Mouse (Mus musculus): ENCODE results near the gene Syt3. TPM values are rescaled to one million over a fixed set of nuclear protein-coding genes. Genes with fewer than 3 reads are reported as not detected.

Gene Syt3
- polyA plus RNA-seq, 1 experiment from 2014 or later: 1.5 TPM

DNA sequence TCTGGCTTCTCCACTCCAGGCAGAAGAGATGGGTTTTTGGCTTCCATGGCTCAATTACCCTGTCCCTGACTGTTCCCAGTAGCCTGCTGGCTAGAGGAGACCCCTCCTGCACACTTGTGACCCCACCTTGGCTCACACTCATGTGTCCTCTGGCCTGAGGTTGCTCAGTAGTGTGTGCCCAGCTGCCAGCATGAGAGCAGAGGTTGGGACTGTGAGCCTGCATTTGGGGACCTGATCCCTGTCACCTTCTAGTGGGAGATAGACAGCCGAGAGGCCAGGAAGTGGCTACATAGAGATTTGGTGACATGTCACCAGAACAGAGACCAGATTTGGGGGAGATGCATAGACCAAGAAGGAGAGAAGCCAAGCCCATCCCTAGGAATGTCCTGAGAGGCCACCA, 53.3 kb downstream of the Syt3 start:
- Histone ChIP-seq H3K4me3 (replicated peaks; ENCODE audit: low read length) (no peak overlapping the region), H3K27me3 (ENCODE audit: control insufficient read depth, insufficient read depth, low read length) (peaks cover 30% of the 10 kb centered on the region), H3K9me3 (replicated peaks; ENCODE audit: control insufficient read depth, low read length) (no peaks in the 10 kb centered on the region), H3K4me2 (ENCODE audit: low read depth, low read length) (no peak overlapping the region), H3K27ac (ENCODE audit: low read length) (no peak overlapping the region), H3K9ac (ENCODE audit: low read length) (no peak overlapping the region), H3K36me3 (ENCODE audit: control insufficient read depth, insufficient read depth, low read length) (no peaks in the 10 kb centered on the region), H3K4me1 (ENCODE audit: control insufficient read depth, insufficient read depth, low read length) (no peaks in the 10 kb centered on the region)
- WGBS: 50% methylated on average over 1 of the region's 1 CpGs
- no peak for ATAC-seq (ENCODE audit: insufficient read depth, low FRiP score)

DNA sequence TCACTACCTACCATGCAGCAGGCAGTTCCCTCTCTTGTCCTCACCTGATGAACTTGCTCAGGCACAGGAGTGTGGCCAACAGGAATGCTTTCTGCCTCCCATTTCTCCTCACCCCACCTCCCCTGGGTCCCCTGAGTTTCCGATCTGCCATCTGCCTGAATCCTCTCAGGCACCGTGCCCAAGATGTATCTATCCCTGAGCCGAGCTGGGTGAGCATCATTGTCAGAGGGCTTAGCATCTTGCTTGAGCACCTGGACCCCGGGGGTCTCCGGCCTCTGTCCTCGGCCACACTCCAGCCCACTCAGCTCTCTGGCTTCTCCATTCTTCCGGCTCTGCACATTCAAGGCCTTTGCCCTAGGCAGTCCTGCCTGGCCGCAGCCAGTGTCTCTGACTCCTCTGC, 54.0 kb downstream of the Syt3 start:
- no peak overlapping the region for H3K27ac ChIP-seq (ENCODE audit: low read length)
- ATAC-seq (ENCODE audit: insufficient read depth, low FRiP score): no peak
- no peaks in the 10 kb centered on the region for H3K9me3 ChIP-seq (replicated peaks; ENCODE audit: control insufficient read depth, low read length)
- H3K36me3 ChIP-seq (ENCODE audit: control insufficient read depth, insufficient read depth, low read length): no peaks in the 10 kb centered on the region
- no peak overlapping the region for H3K9ac ChIP-seq (ENCODE audit: low read length)
- H3K27me3 ChIP-seq (ENCODE audit: control insufficient read depth, insufficient read depth, low read length): peaks cover 35% of the 10 kb centered on the region
- no peaks in the 10 kb centered on the region for H3K4me1 ChIP-seq (ENCODE audit: control insufficient read depth, insufficient read depth, low read length)
- no peak overlapping the region for H3K4me3 ChIP-seq (replicated peaks; ENCODE audit: low read length)
- H3K4me2 ChIP-seq (ENCODE audit: low read depth, low read length): no peak overlapping the region
- WGBS: 62% methylated on average over 8 of the region's 8 CpGs

- H3K4me3 ChIP-seq (replicated peaks; ENCODE audit: low read length): no peak overlapping the region
- peaks cover 53% of the 10 kb centered on the region for H3K27me3 ChIP-seq (ENCODE audit: control insufficient read depth, insufficient read depth, low read length)
- no peak overlapping the region for H3K4me2 ChIP-seq (ENCODE audit: low read depth, low read length)
- ATAC-seq (ENCODE audit: insufficient read depth, low FRiP score): no peak
- no peaks in the 10 kb centered on the region for H3K4me1 ChIP-seq (ENCODE audit: control insufficient read depth, insufficient read depth, low read length)
- H3K36me3 ChIP-seq (ENCODE audit: control insufficient read depth, insufficient read depth, low read length): no peaks in the 10 kb centered on the region
- WGBS: 69% methylated on average over 2 of the region's 2 CpGs
- H3K9ac ChIP-seq (ENCODE audit: low read length): no peak overlapping the region
- H3K9me3 ChIP-seq (replicated peaks; ENCODE audit: control insufficient read depth, low read length): no peaks in the 10 kb centered on the region
- no peak overlapping the region for H3K27ac ChIP-seq (ENCODE audit: low read length)
These were observed 55.8 kb downstream of the Syt3 start for GRCm38 (mm10) chr7:44439696-44440095.

DNA sequence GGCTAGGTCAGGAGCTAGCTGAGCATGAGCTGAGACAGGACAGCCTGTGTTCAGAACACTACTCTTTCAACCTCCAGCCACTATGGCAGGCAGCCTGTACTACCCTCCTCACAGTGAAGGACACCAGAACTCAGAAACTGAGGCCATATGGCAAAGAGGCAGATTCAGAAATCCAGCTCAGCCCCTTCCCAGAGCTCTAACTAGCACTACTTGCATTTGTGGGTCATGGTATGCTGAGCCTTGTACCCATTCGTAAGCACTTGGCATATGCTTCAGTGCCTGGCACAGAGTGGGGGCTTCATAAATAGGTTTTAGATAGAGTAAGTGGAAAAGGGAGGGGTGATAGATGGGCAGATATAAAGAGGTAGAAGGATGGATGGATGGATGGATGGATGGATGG, 56.6 kb downstream of the Syt3 start:
- Histone ChIP-seq H3K27ac (ENCODE audit: low read length) (no peak overlapping the region), H3K4me2 (ENCODE audit: low read depth, low read length) (no peak overlapping the region), H3K36me3 (ENCODE audit: control insufficient read depth, insufficient read depth, low read length) (no peaks in the 10 kb centered on the region), H3K27me3 (ENCODE audit: control insufficient read depth, insufficient read depth, low read length) (peaks cover 61% of the 10 kb centered on the region), H3K4me3 (replicated peaks; ENCODE audit: low read length) (no peak overlapping the region), H3K4me1 (ENCODE audit: control insufficient read depth, insufficient read depth, low read length) (no peaks in the 10 kb centered on the region), H3K9me3 (replicated peaks; ENCODE audit: control insufficient read depth, low read length) (no peaks in the 10 kb centered on the region), H3K9ac (ENCODE audit: low read length) (no peak overlapping the region)
- 82% methylated on average over 1 of the region's 1 CpGs for WGBS
- no peak for ATAC-seq (ENCODE audit: insufficient read depth, low FRiP score)

DNA sequence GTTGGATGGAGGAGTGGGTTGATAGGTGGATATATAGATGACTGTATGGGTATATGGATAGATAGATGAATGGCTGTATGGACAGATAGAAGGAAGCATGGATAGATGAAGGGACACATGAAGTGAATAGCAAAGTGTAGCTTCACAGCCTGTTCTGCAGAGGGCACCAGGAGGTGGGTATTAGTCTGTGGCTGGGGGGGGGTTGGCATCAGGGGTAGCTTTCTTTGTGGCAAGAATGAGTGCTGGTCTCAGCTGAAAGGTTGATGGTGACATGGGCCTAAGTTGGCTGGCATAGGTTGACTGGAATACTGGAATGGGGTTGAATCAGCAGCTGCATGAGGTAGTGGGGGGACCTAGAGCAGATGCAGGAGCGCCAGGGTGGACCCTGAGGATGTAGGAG, 57.3 kb downstream of the Syt3 start:
- 14% methylated on average over 1 of the region's 1 CpGs for WGBS
- no peak overlapping the region for H3K4me3 ChIP-seq (replicated peaks; ENCODE audit: low read length)
- no peaks in the 10 kb centered on the region for H3K4me1 ChIP-seq (ENCODE audit: control insufficient read depth, insufficient read depth, low read length)
- peaks cover 68% of the 10 kb centered on the region for H3K27me3 ChIP-seq (ENCODE audit: control insufficient read depth, insufficient read depth, low read length)
- no peak overlapping the region for H3K9ac ChIP-seq (ENCODE audit: low read length)
- H3K36me3 ChIP-seq (ENCODE audit: control insufficient read depth, insufficient read depth, low read length): no peaks in the 10 kb centered on the region
- ATAC-seq (ENCODE audit: insufficient read depth, low FRiP score): no peak
- no peaks in the 10 kb centered on the region for H3K9me3 ChIP-seq (replicated peaks; ENCODE audit: control insufficient read depth, low read length)
- H3K27ac ChIP-seq (ENCODE audit: low read length): no peak overlapping the region
- H3K4me2 ChIP-seq (ENCODE audit: low read depth, low read length): no peak overlapping the region

DNA sequence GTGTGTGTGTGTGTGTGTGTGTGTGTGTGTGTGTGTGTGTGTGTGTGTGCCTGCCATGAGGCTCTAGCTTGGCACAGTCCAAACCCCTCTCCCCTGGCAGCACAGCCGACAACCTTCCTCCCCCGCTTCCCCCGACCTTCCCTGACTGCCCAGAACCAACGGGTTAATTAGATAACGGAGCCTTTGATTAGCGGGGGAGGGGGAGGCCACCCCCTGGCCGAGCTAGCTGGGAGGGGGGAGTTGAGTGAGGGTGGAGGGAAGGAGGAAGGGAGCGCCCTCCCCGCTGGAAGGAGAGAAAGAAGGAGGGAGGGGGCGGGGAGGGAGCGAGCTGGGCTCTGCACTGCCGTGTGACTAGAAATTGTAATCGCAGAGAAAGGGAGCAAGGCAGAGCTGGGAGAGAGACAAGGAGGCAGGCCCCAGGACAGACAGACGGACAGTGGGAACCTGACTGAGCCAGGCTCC, 57.8 kb downstream of the Syt3 start:
- peak overlapping the region; percentile 19 for H3K4me3 ChIP-seq (replicated peaks; ENCODE audit: low read length)
- peaks cover 72% of the 10 kb centered on the region for H3K27me3 ChIP-seq (ENCODE audit: control insufficient read depth, insufficient read depth, low read length)
- no peaks in the 10 kb centered on the region for H3K9me3 ChIP-seq (replicated peaks; ENCODE audit: control insufficient read depth, low read length)
- no peaks in the 10 kb centered on the region for H3K4me1 ChIP-seq (ENCODE audit: control insufficient read depth, insufficient read depth, low read length)
- peak overlapping the region; percentile 46; the same call in 1 of the 2 replicates for H3K9ac ChIP-seq (ENCODE audit: low read length)
- no peak overlapping the region for H3K27ac ChIP-seq (ENCODE audit: low read length)
- WGBS: 2% methylated on average over 14 of the region's 14 CpGs
- H3K36me3 ChIP-seq (ENCODE audit: control insufficient read depth, insufficient read depth, low read length): no peaks in the 10 kb centered on the region
- H3K4me2 ChIP-seq (ENCODE audit: low read depth, low read length): peak overlapping the region; percentile 11
- ATAC-seq (ENCODE audit: insufficient read depth, low FRiP score): peak; percentile 53; the same call in 1 of the 2 replicates

GRCm38 (mm10) chr7:44442407-44442821, 58.5 kb downstream of the Syt3 start:
- Histone ChIP-seq H3K36me3 (ENCODE audit: control insufficient read depth, insufficient read depth, low read length) (no peaks in the 10 kb centered on the region), H3K4me3 (replicated peaks; ENCODE audit: low read length) (peak overlapping the region; percentile 19), H3K9me3 (replicated peaks; ENCODE audit: control insufficient read depth, low read length) (no peaks in the 10 kb centered on the region), H3K4me2 (ENCODE audit: low read depth, low read length) (peak overlapping the region; percentile 11), H3K27me3 (ENCODE audit: control insufficient read depth, insufficient read depth, low read length) (peaks cover 72% of the 10 kb centered on the region), H3K27ac (ENCODE audit: low read length) (no peak overlapping the region), H3K4me1 (ENCODE audit: control insufficient read depth, insufficient read depth, low read length) (no peaks in the 10 kb centered on the region), H3K9ac (ENCODE audit: low read length) (peak overlapping the region; percentile 46; the same call in 1 of the 2 replicates)
- 0% methylated on average over 14 of the region's 14 CpGs for WGBS
- ATAC-seq (ENCODE audit: insufficient read depth, low FRiP score): no peak

DNA sequence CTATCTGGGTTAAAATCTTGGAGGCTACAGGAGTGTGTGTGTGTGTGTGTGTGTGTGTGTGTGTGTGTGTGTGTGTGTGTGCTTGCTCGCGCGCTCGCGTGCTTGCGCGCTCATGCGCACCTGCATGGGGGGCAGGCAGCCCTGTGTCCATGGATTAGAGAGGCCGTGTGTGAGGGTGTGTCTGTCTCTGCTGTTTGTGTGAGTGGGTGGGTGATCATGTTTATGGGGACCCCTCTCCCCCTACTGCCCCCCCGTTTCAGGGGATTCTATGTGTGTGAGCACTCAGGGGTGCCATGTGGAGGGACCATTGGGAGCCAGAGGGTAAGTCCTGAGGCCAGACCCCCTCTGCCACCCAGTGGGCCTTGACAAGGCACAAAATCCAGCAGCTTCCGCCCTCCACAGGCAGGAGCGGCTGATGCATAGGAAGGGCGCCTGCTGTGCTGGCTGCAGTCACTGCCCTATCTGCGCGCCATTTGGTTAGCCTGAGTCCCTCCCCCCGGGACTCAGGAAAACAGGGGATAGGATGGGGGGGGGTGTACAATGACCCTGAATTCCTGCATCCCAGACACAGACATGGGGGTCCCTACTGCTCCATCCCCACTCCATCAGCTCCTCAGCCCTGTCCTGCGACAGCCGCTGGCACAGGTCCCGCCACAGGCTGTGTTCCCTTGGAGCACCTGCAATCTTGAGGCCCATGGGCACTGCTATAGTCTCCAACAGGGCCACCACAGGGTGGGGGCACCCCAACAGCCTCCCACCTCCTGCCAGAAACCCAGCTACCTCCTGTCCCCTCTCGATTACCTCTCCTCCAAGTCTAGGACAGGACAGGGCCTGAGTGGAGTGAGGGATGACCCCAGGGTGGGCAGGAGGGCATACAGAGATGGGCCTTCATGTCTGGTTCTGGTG, 59.6 kb downstream of the Syt3 start:
- Histone ChIP-seq H3K9me3 (replicated peaks; ENCODE audit: control insufficient read depth, low read length) (no peaks in the 10 kb centered on the region), H3K4me3 (replicated peaks; ENCODE audit: low read length) (peak overlapping the region; percentile 19), H3K4me2 (ENCODE audit: low read depth, low read length) (0 out of 2 replicates have a peak overlapping the region, but pooled peaks have one; percentile 5), H3K36me3 (ENCODE audit: control insufficient read depth, insufficient read depth, low read length) (no peaks in the 10 kb centered on the region), H3K9ac (ENCODE audit: low read length) (no peak overlapping the region), H3K27ac (ENCODE audit: low read length) (no peak overlapping the region), H3K4me1 (ENCODE audit: control insufficient read depth, insufficient read depth, low read length) (no peaks in the 10 kb centered on the region), H3K27me3 (ENCODE audit: control insufficient read depth, insufficient read depth, low read length) (peaks cover 68% of the 10 kb centered on the region)
- WGBS: 9% methylated on average over 20 of the region's 20 CpGs
- ATAC-seq (ENCODE audit: insufficient read depth, low FRiP score): no peak

- WGBS: 13% methylated on average over 29 of the region's 29 CpGs
- no peak overlapping the region for H3K9ac ChIP-seq (ENCODE audit: low read length)
- H3K9me3 ChIP-seq (replicated peaks; ENCODE audit: control insufficient read depth, low read length): no peaks in the 10 kb centered on the region
- no peak overlapping the region for H3K4me2 ChIP-seq (ENCODE audit: low read depth, low read length)
- H3K27me3 ChIP-seq (ENCODE audit: control insufficient read depth, insufficient read depth, low read length): peaks cover 66% of the 10 kb centered on the region
- no peak for ATAC-seq (ENCODE audit: insufficient read depth, low FRiP score)
- no peaks in the 10 kb centered on the region for H3K36me3 ChIP-seq (ENCODE audit: control insufficient read depth, insufficient read depth, low read length)
- H3K27ac ChIP-seq (ENCODE audit: low read length): no peak overlapping the region
- H3K4me1 ChIP-seq (ENCODE audit: control insufficient read depth, insufficient read depth, low read length): no peaks in the 10 kb centered on the region
- H3K4me3 ChIP-seq (replicated peaks; ENCODE audit: low read length): no peak overlapping the region
These were observed 61.1 kb downstream of the Syt3 start for GRCm38 (mm10) chr7:44444886-44445527.
